Mouse (Mus musculus) 3134 (cell line): Measurements from ENCODE around the gene Apobec4.

Experiments used
- DNase-seq: peaks from one replicate; pipeline ENCODE4 v3.0.0-alpha.2; 2011; ENCODE audit warnings: low spot score; ENCODE audit not compliant: insufficient read length; ENCODE audit errors: extremely low read depth

Gene Apobec4

GRCm38 (mm10) chr1:152750312-152750965, at the start of gene Apobec4:
Apobec4 (plus strand) TSS chr1:152750551.
- DNase-seq: no peak

- no peak for DNase-seq
Measured at GRCm38 (mm10) chr1:152701066-152701465, 49.3 kb upstream of the Apobec4 start.

- DNase-seq: no peak
Measured at GRCm38 (mm10) chr1:152702920-152703319, 47.4 kb upstream of the Apobec4 start.

- no peak for DNase-seq
Measured at GRCm38 (mm10) chr1:152703941-152704340, 46.4 kb upstream of the Apobec4 start.

GRCm38 (mm10) chr1:152707560-152707959, 42.8 kb upstream of the Apobec4 start:
- no peak for DNase-seq

GRCm38 (mm10) chr1:152711037-152711436, 39.3 kb upstream of the Apobec4 start:
- no peak for DNase-seq

GRCm38 (mm10) chr1:152713924-152714323, 36.4 kb upstream of the Apobec4 start:
- no peak for DNase-seq

GRCm38 (mm10) chr1:152714405-152714804, 35.9 kb upstream of the Apobec4 start:
- no peak for DNase-seq

- DNase-seq: no peak
Measured at GRCm38 (mm10) chr1:152717329-152717728, 33.0 kb upstream of the Apobec4 start.

- no peak for DNase-seq
Measured at GRCm38 (mm10) chr1:152718200-152718599, 32.2 kb upstream of the Apobec4 start.

GRCm38 (mm10) chr1:152720969-152721368, 29.4 kb upstream of the Apobec4 start:
- DNase-seq: no peak

- no peak for DNase-seq
Measured at GRCm38 (mm10) chr1:152721535-152722198, 28.7 kb upstream of the Apobec4 start.

- peak; percentile 22 for DNase-seq
Measured at GRCm38 (mm10) chr1:152724286-152724685, 26.1 kb upstream of the Apobec4 start.

GRCm38 (mm10) chr1:152726095-152726494, 24.3 kb upstream of the Apobec4 start:
- no peak for DNase-seq

- no peak for DNase-seq
Measured at GRCm38 (mm10) chr1:152727604-152728236, 22.6 kb upstream of the Apobec4 start.

GRCm38 (mm10) chr1:152738793-152739192, 11.6 kb upstream of the Apobec4 start:
- no peak for DNase-seq

- DNase-seq: no peak
Measured at GRCm38 (mm10) chr1:152739374-152739773, 11.0 kb upstream of the Apobec4 start.

GRCm38 (mm10) chr1:152743095-152743826, 7.1 kb upstream of the Apobec4 start:
- DNase-seq: no peak

GRCm38 (mm10) chr1:152746426-152746825, 3.9 kb upstream of the Apobec4 start:
- peak; percentile 29 for DNase-seq

- DNase-seq: no peak
Measured at GRCm38 (mm10) chr1:152749276-152749675, 1.1 kb upstream of the Apobec4 start.

- no peak for DNase-seq
Measured at GRCm38 (mm10) chr1:152761791-152762190, 11.4 kb downstream of the Apobec4 start.
